Mouse (Mus musculus): ENCODE data around the gene Zfp277. TPM values are rescaled to one million over a fixed set of nuclear protein-coding genes. Genes with fewer than 3 reads are reported as not detected.

The Zfp277 gene
- polyA plus RNA-seq, 1 experiment from 2014 or later: 41.9 TPM

DNA sequence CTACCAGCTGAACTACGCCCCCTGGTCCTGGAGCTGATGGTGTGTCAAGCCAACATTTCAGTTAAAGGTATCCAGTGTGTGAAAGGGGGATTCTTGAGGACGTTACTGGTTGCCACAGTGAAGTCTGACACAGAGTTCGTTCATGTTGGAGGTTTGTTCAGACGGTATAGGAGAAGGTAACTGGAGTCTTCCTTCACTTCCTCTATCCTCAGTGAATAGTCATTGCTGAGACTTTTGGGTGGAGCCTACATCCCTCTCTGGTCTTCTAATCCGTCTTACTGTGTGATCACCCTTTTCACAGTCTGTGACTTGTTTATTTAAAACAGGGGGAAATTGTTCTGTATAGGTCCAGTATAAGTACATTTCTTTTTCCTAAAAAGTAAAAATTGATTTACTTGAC, 23.3 kb upstream of the Zfp277 start:
- WGBS: 77% methylated on average over 5 of the region's 5 CpGs
- Histone ChIP-seq H3K36me3 (ENCODE audit: control insufficient read depth, insufficient read depth, low read length) (no peaks in the 10 kb centered on the region), H3K4me3 (ENCODE audit: low read depth, low read length) (no peak overlapping the region), H3K27ac (ENCODE audit: low read depth) (no peak overlapping the region), H3K4me1 (replicated peaks; ENCODE audit: control insufficient read depth, insufficient read depth, low read length) (peaks cover 19% of the 10 kb centered on the region), H3K27me3 (replicated peaks; ENCODE audit: control insufficient read depth, insufficient read depth, low read length) (no peaks in the 10 kb centered on the region), H3K9me3 (ENCODE audit: control insufficient read depth, low read length) (no peaks in the 10 kb centered on the region), H3K9ac (ENCODE audit: low read length) (no peak overlapping the region), H3K4me2 (ENCODE audit: low read length) (no peak overlapping the region)
- no peak for ATAC-seq (replicated peaks; ENCODE audit: low FRiP score, low TSS enrichment, low read depth)
- no peak for DNase-seq (ENCODE audit: low spot score)

DNA sequence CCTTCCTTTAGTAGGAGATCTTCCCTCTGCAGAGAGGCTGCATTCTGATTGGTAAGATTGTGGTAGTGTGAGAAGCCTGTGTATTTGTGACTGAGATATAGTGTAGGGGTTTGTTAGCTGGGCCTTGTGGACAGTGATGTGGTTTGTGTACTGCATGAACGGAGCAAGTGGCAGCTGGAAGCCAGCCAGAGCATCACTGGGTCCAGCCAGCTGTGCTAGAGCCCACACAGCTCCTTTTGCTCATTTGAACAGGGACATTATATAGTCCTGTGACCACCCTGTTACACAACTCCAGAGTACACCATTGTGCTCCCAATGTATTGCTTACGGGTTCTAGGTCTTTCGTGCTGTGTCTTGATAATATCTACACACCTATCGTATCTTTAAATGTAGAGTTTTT, 22.5 kb upstream of the Zfp277 start:
- Histone ChIP-seq H3K4me2 (ENCODE audit: low read length) (no peak overlapping the region), H3K27ac (ENCODE audit: low read depth) (no peak overlapping the region), H3K4me1 (replicated peaks; ENCODE audit: control insufficient read depth, insufficient read depth, low read length) (peaks cover 15% of the 10 kb centered on the region), H3K9ac (ENCODE audit: low read length) (no peak overlapping the region), H3K36me3 (ENCODE audit: control insufficient read depth, insufficient read depth, low read length) (no peaks in the 10 kb centered on the region), H3K4me3 (ENCODE audit: low read depth, low read length) (no peak overlapping the region), H3K27me3 (replicated peaks; ENCODE audit: control insufficient read depth, insufficient read depth, low read length) (no peaks in the 10 kb centered on the region), H3K9me3 (ENCODE audit: control insufficient read depth, low read length) (no peaks in the 10 kb centered on the region)
- 85% methylated on average over 4 of the region's 4 CpGs for WGBS
- ATAC-seq (replicated peaks; ENCODE audit: low FRiP score, low TSS enrichment, low read depth): no peak
- DNase-seq (ENCODE audit: low spot score): no peak

DNA sequence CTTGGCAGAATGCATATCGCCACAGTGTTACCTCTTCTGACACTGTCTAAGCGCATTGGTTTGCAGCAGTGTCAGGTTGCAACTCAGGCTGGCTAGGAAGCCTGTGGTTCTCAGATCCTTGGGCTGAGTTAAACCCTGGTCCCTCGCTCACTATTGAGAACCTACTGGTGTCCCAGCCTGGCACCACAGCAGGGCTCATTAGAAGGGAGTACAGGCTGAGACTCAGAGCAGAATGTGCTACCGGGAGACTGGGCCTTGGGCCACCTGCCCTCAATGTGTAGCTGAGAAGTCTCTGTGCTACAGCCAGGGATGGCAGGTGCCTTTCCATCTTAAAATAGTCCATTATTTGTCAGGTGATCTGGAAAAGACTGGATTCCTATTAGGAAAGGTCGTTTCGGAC, 18.6 kb upstream of the Zfp277 start:
- 0 out of 2 replicates have a peak, but pooled peaks cover 3% of the 10 kb centered on the region for H3K4me1 ChIP-seq (replicated peaks; ENCODE audit: control insufficient read depth, insufficient read depth, low read length)
- no peak overlapping the region for H3K27ac ChIP-seq (ENCODE audit: low read depth)
- H3K4me3 ChIP-seq (ENCODE audit: low read depth, low read length): no peak overlapping the region
- ATAC-seq (replicated peaks; ENCODE audit: low FRiP score, low TSS enrichment, low read depth) (no peak; the same call in 1 of the 2 replicates), DNase-seq (ENCODE audit: low spot score) (no peak)
- WGBS: 70% methylated on average over 6 of the region's 6 CpGs
- no peaks in the 10 kb centered on the region for H3K9me3 ChIP-seq (ENCODE audit: control insufficient read depth, low read length)
- no peaks in the 10 kb centered on the region for H3K27me3 ChIP-seq (replicated peaks; ENCODE audit: control insufficient read depth, insufficient read depth, low read length)
- no peaks in the 10 kb centered on the region for H3K36me3 ChIP-seq (ENCODE audit: control insufficient read depth, insufficient read depth, low read length)
- no peak overlapping the region for H3K4me2 ChIP-seq (ENCODE audit: low read length)
- no peak overlapping the region for H3K9ac ChIP-seq (ENCODE audit: low read length)

DNA sequence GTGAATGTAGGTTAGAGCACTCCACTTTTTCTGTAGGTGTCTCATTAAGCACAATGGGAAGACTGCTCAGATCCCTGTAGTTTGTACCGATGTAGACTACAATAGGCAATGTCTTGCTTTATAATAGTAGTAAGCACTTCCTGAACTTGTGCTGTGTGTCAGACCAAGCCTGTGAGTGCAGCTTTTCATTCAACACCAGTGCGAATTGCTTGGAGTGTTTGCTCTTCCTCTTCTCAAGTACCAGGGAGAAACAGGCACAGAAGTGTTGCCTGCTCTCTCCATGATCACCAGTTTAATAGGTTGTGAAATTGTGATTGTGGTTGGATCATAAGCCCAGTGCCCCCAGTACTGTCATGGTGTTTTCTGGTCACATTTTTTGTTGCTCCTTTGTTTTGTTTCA, 18.1 kb upstream of the Zfp277 start:
- no peak for ATAC-seq (replicated peaks; ENCODE audit: low FRiP score, low TSS enrichment, low read depth)
- Histone ChIP-seq H3K27ac (ENCODE audit: low read depth) (no peak overlapping the region), H3K9me3 (ENCODE audit: control insufficient read depth, low read length) (no peaks in the 10 kb centered on the region), H3K4me2 (ENCODE audit: low read length) (no peak overlapping the region), H3K9ac (ENCODE audit: low read length) (no peak overlapping the region), H3K36me3 (ENCODE audit: control insufficient read depth, insufficient read depth, low read length) (no peaks in the 10 kb centered on the region), H3K4me1 (replicated peaks; ENCODE audit: control insufficient read depth, insufficient read depth, low read length) (0 out of 2 replicates have a peak, but pooled peaks cover 3% of the 10 kb centered on the region), H3K27me3 (replicated peaks; ENCODE audit: control insufficient read depth, insufficient read depth, low read length) (no peaks in the 10 kb centered on the region), H3K4me3 (ENCODE audit: low read depth, low read length) (no peak overlapping the region)
- DNase-seq (ENCODE audit: low spot score): no peak
- WGBS: 75% methylated on average over 2 of the region's 2 CpGs

DNA sequence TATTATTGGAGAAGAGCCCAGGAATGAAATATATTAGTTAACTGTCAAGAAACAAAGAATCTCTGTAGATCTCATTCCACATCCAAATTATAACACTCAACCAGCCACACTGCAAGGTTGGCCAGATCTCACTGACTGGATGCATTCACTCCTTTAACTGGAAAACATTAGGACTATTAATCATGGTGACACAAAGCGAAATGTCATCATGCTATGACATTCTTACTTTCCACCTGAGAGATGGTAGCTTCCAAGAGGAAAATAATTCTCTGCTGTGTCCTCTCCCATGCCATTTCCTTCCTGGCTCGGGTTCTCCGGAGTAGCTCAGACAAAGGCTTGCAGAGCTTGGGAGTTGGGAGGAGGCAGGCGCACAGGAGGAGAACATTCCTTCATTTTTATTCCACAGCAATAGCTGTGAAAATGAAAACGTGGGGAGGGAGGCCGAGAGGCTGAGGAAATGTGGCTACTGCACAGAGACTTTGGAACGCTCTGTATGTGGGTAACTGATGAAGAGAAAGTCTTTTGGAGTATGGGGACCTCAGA, 17.1 kb upstream of the Zfp277 start:
- no peak overlapping the region for H3K4me2 ChIP-seq (ENCODE audit: low read length)
- H3K27ac ChIP-seq (ENCODE audit: low read depth): no peak overlapping the region
- ATAC-seq (replicated peaks; ENCODE audit: low FRiP score, low TSS enrichment, low read depth): no peak
- no peak overlapping the region for H3K4me3 ChIP-seq (ENCODE audit: low read depth, low read length)
- no peaks in the 10 kb centered on the region for H3K36me3 ChIP-seq (ENCODE audit: control insufficient read depth, insufficient read depth, low read length)
- 60% methylated on average over 7 of the region's 7 CpGs for WGBS
- H3K27me3 ChIP-seq (replicated peaks; ENCODE audit: control insufficient read depth, insufficient read depth, low read length): no peaks in the 10 kb centered on the region
- no peaks in the 10 kb centered on the region for H3K9me3 ChIP-seq (ENCODE audit: control insufficient read depth, low read length)
- H3K9ac ChIP-seq (ENCODE audit: low read length): no peak overlapping the region
- DNase-seq (ENCODE audit: low spot score): no peak
- 0 out of 2 replicates have a peak, but pooled peaks cover 3% of the 10 kb centered on the region for H3K4me1 ChIP-seq (replicated peaks; ENCODE audit: control insufficient read depth, insufficient read depth, low read length)

DNA sequence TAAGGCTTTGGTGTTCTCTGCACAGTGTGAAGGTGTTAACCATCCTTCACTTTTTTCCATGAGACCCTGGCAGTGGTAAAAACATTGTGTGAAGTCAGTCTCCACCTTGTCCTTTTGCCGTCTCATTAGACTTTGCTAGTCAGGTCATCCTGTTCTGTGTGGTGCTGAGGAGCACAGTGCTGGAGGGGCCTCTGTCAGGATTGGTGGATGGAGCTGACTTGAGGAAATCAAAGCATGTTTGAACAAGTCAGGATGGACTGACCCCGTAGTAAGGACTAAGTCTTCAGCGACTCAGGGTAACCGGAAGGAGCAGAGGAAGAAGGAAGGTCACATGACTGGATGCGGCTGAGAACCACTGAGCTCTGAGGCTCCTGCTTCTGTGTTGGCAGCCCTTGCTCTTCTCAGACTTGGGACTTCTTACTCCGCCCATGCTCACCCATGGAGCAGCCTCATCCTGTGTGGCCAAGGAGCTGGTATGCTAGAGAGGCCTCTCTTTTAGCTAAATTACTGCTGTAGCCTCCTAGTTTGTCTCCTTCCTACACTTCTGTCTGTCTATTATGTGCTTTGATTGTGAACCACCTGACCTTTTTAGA, 14.1 kb upstream of the Zfp277 start:
- Histone ChIP-seq H3K36me3 (ENCODE audit: control insufficient read depth, insufficient read depth, low read length) (no peaks in the 10 kb centered on the region), H3K9me3 (ENCODE audit: control insufficient read depth, low read length) (no peaks in the 10 kb centered on the region), H3K4me3 (ENCODE audit: low read depth, low read length) (no peak overlapping the region), H3K4me2 (ENCODE audit: low read length) (no peak overlapping the region), H3K27ac (ENCODE audit: low read depth) (no peak overlapping the region), H3K4me1 (replicated peaks; ENCODE audit: control insufficient read depth, insufficient read depth, low read length) (0 out of 2 replicates have a peak, but pooled peaks cover 2% of the 10 kb centered on the region), H3K27me3 (replicated peaks; ENCODE audit: control insufficient read depth, insufficient read depth, low read length) (no peaks in the 10 kb centered on the region), H3K9ac (ENCODE audit: low read length) (no peak overlapping the region)
- 74% methylated on average over 6 of the region's 6 CpGs for WGBS
- DNase-seq (ENCODE audit: low spot score) (no peak), ATAC-seq (replicated peaks; ENCODE audit: low FRiP score, low TSS enrichment, low read depth) (no peak)

DNA sequence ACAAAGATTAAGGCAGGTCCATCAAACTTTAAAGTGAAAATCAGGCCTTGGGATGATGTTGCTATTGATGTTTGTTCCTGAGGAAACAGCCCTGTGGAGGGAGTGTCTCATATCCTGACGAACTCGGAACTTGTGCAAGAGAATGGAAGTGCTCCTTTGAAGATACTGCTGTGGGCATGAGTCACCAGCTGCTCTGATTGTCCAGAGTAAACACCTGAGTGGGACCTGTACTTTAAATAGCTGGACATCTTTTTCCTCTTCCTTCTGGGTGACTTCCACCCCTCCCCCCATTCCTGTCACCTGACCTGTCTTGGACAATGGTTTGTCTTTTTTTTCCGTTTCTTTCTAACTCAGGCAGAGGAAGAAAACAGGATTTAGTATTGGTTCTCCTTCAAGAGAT, 13.3 kb upstream of the Zfp277 start:
- Histone ChIP-seq H3K4me2 (ENCODE audit: low read length) (no peak overlapping the region), H3K9me3 (ENCODE audit: control insufficient read depth, low read length) (no peaks in the 10 kb centered on the region), H3K9ac (ENCODE audit: low read length) (no peak overlapping the region), H3K4me3 (ENCODE audit: low read depth, low read length) (no peak overlapping the region), H3K27me3 (replicated peaks; ENCODE audit: control insufficient read depth, insufficient read depth, low read length) (no peaks in the 10 kb centered on the region), H3K4me1 (replicated peaks; ENCODE audit: control insufficient read depth, insufficient read depth, low read length) (no peaks in the 10 kb centered on the region), H3K27ac (ENCODE audit: low read depth) (no peak overlapping the region), H3K36me3 (ENCODE audit: control insufficient read depth, insufficient read depth, low read length) (no peaks in the 10 kb centered on the region)
- ATAC-seq (replicated peaks; ENCODE audit: low FRiP score, low TSS enrichment, low read depth): no peak
- WGBS: 68% methylated on average over 3 of the region's 3 CpGs
- DNase-seq (ENCODE audit: low spot score): no peak

DNA sequence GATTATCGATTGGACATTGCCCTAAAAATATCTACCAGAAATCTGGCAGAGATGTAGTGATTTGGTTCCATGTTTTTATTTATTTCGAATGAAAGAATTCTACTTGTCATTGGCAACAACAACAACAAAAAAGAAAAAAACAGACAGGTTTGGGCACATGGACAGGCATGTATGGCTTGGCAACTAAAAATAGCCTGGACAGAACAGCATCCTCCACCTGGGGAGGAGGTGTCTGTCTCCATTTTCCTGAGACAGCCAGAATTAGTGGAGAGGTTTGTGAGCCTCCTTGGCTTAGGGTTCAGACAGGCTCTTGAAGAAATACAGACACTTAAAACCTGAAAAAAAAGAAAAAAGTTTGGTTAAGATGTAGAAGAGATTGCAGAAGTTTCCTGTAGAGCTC, 10.8 kb upstream of the Zfp277 start:
- H3K27ac ChIP-seq (ENCODE audit: low read depth): no peak overlapping the region
- H3K4me3 ChIP-seq (ENCODE audit: low read depth, low read length): no peak overlapping the region
- no peaks in the 10 kb centered on the region for H3K9me3 ChIP-seq (ENCODE audit: control insufficient read depth, low read length)
- WGBS: 91% methylated on average over 2 of the region's 2 CpGs
- H3K9ac ChIP-seq (ENCODE audit: low read length): no peak overlapping the region
- no peak for ATAC-seq (replicated peaks; ENCODE audit: low FRiP score, low TSS enrichment, low read depth)
- H3K4me1 ChIP-seq (replicated peaks; ENCODE audit: control insufficient read depth, insufficient read depth, low read length): no peaks in the 10 kb centered on the region
- no peaks in the 10 kb centered on the region for H3K27me3 ChIP-seq (replicated peaks; ENCODE audit: control insufficient read depth, insufficient read depth, low read length)
- no peak overlapping the region for H3K4me2 ChIP-seq (ENCODE audit: low read length)
- H3K36me3 ChIP-seq (ENCODE audit: control insufficient read depth, insufficient read depth, low read length): no peaks in the 10 kb centered on the region
- no peak for DNase-seq (ENCODE audit: low spot score)

DNA sequence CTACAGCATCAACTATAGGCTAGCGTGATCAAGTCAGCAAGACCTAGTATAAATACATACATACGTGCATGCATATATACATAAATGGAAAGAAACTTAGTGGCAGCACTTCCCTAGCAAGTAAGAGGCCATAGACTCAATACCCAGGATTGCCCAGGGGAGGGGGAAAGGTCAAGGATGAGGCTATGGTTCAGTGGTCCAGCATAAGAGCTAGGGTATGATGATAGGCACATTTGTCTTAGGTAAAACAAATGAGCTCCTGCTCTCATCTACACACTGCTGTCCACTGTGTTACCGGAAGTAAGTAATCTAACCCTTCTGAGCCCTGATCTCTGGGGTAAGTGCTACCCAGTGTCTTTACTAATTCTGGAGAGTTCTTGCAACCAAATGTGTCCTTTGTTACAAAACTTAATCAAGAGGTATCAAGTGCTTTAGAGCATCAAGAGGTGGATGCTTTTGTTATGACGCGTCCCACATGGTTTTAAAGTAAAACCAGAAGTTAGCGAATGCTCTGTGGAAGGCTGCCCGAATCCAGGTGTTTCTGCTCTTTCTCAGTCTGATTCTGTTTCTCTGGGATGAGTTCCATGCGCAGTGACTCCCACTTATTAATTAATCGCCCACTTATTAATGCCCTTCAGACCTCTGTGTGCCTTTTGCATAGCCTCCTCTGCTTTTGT, 3.6 kb upstream of the Zfp277 start:
- Histone ChIP-seq H3K4me2 (ENCODE audit: low read length) (no peak overlapping the region), H3K9me3 (ENCODE audit: control insufficient read depth, low read length) (no peaks in the 10 kb centered on the region), H3K27me3 (replicated peaks; ENCODE audit: control insufficient read depth, insufficient read depth, low read length) (no peaks in the 10 kb centered on the region), H3K4me1 (replicated peaks; ENCODE audit: control insufficient read depth, insufficient read depth, low read length) (peaks cover 22% of the 10 kb centered on the region), H3K27ac (ENCODE audit: low read depth) (no peak overlapping the region), H3K4me3 (ENCODE audit: low read depth, low read length) (no peak overlapping the region), H3K9ac (ENCODE audit: low read length) (no peak overlapping the region), H3K36me3 (ENCODE audit: control insufficient read depth, insufficient read depth, low read length) (no peaks in the 10 kb centered on the region)
- DNase-seq (ENCODE audit: low spot score) (peak; percentile 49), ATAC-seq (replicated peaks; ENCODE audit: low FRiP score, low TSS enrichment, low read depth) (no peak)
- 58% methylated on average over 9 of the region's 9 CpGs for WGBS
